Mouse (Mus musculus): ENCODE results near the gene Pus10.

- TF ChIP-seq CTCF (IDR thresholded peaks at IDR 0.05; ENCODE audit: extremely low read depth, insufficient read depth, insufficient read length, insufficient replicate concordance) = no peak
- no peak for TF ChIP-seq POLR2A (IDR thresholded peaks at IDR 0.05; ENCODE audit: low read depth, low read length)
These were observed 75.4 kb downstream of the Pus10 start for GRCm38 (mm10) chr11:23740895-23741294.

Measured in spleen, adult 2 months (tissue).